Mouse (Mus musculus) splenic B cell, adult 2 months (primary cell): ENCODE measurements around the gene Plcb3.

Experiments used
- DNase-seq: peaks from one replicate; pipeline ENCODE4 v3.0.0-alpha.2; 2011; ENCODE audit warnings: low read depth, low spot score
- H3K27me3 ChIP-seq: 2 replicates; pipeline ENCODE4 v1.6.1; 2012; ENCODE audit warnings: mild to moderate bottlenecking, low read length, moderate library complexity, mixed read lengths; ENCODE audit not compliant: control insufficient read depth, poor library complexity, insufficient read depth, severe bottlenecking
- H3K36me3 ChIP-seq: 2 replicates; pipeline ENCODE4 v1.6.1; 2012; ENCODE audit warnings: mild to moderate bottlenecking, low read length, moderate library complexity, mixed read lengths; ENCODE audit not compliant: control insufficient read depth, poor library complexity, insufficient read depth, severe bottlenecking

Gene Plcb3

DNA sequence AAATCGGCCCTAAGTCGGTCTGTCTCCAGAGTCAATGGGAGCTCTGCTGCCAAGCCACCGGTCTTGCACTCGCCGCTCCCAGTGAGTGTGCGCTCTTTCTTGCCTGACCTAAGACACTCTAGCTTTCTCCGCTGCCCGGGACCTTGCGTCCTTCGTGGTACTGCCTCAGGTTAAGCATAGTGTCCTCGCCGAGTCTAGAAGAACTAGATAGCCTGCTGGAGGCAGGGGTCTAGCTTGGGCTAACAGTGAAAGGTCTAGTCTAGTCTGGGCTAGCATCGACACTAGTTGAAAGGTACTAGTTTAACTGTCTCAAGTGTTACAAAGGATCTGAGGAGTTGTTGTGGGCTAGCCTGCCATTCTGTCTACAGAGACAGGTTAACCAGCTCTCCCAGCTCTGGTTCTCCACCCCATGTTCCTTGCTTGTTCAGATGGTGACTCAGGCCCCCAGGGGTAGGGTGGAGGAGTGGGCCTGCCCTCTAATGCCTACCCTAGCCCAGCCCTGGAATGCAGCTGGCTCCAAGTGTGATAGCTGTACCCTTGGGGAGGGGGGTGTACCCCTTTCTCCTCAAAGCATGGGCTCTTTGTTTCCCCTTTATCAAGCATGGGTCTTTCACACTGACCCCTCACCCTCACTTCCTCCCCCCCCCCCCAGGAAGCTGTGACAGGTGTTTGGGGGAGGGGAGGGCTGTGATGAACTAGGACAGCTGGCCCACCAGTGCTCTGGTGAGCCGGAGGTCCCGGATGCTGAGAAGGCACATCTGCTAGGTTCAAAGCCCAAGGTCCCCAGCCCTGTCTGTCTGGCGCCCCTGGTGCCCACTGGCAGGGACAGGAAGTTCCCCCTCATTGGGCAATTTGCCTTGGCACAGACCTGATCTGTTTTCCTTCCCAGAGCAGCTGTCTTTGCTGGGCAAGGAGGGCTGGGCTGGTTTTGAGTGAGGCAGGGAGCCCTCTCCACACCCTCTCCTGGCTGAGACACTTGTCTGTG is at the start of gene Plcb3:
Gene Plcb3, minus strand, starts transcription at position 934 of the 985 bp plus-strand sequence.
- H3K27me3 ChIP-seq = no peaks in the 10 kb centered on the region
- peak; percentile 60 for DNase-seq
- H3K36me3 ChIP-seq = 0 out of 2 replicates have a peak, but pooled peaks cover 1% of the 10 kb centered on the region

DNA sequence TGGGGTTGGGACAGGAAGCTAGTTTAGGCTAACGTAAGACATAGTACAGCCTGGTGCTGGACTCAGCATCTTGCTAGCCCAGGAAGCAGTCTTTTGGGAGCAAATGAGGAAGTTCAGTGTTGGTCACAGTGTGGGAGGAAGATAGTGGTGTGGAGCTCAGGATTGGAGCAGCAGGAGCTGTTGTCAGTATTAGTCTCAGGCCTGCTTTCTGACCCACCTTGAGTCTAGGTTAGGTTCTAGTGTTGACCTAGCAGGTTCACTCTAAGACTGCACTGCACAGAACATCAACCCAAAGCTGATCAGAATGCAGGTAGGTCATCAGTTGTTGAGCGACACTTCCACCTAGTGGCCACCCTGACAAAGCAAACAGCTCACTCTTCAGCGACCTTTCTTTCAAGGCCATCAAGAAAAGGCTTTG is 44.0 kb upstream of the Plcb3 start:
- DNase-seq = peak; percentile 88

DNA sequence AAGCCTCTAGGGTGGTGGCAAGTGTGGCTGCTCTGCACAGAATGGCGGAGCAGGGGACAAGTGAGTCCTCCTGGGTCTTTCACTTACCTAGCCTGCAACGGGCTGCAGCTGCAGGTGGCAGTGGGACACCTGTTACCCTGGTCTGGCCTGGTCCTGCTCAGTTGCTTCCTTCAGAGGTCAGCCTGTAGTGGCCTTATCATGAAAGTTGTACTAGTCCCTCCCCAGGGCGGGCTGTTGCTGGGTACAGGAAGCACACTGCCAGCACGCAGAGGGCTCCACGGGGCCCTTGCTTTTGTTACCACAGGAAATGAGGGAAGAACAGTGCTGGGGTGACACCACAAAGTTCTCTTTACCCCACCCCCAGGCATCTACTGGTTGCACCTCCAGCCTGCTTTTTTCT is 42.9 kb upstream of the Plcb3 start, which contains the start of gene Fermt3:
Gene Fermt3, minus strand, starts transcription at position 279 of the 400 bp plus-strand sequence.
- no peaks in the 10 kb centered on the region for H3K27me3 ChIP-seq
- peaks cover 10% of the 10 kb centered on the region for H3K36me3 ChIP-seq
- DNase-seq = peak; percentile 79

More for the DNA sequence above, 44.0 kb upstream of the Plcb3 start:
- H3K27me3 ChIP-seq = no peaks in the 10 kb centered on the region
- H3K36me3 ChIP-seq = peaks cover 11% of the 10 kb centered on the region

DNA sequence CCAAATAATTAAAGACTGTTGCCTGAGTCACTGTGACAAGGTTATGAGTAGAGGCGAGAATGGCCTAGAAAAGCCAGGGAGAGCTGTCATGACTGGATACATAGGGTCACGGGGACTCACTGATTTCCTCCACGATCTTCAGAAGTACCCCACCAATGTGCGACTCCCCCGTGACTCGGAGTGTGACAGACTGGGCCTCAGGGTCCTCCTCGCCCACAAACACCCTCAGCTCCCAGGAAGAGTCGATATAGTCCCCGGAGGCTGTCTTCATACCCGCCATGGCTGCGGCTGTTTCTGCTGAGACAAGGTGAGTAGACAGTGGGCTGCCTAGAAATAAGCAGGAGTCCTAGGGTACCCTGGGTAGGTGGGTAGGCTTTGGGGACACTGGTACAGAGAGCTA is 42.3 kb upstream of the Plcb3 start:
- Histone ChIP-seq H3K27me3 (no peaks in the 10 kb centered on the region), H3K36me3 (peaks cover 14% of the 10 kb centered on the region)
- DNase-seq = no peak

DNA sequence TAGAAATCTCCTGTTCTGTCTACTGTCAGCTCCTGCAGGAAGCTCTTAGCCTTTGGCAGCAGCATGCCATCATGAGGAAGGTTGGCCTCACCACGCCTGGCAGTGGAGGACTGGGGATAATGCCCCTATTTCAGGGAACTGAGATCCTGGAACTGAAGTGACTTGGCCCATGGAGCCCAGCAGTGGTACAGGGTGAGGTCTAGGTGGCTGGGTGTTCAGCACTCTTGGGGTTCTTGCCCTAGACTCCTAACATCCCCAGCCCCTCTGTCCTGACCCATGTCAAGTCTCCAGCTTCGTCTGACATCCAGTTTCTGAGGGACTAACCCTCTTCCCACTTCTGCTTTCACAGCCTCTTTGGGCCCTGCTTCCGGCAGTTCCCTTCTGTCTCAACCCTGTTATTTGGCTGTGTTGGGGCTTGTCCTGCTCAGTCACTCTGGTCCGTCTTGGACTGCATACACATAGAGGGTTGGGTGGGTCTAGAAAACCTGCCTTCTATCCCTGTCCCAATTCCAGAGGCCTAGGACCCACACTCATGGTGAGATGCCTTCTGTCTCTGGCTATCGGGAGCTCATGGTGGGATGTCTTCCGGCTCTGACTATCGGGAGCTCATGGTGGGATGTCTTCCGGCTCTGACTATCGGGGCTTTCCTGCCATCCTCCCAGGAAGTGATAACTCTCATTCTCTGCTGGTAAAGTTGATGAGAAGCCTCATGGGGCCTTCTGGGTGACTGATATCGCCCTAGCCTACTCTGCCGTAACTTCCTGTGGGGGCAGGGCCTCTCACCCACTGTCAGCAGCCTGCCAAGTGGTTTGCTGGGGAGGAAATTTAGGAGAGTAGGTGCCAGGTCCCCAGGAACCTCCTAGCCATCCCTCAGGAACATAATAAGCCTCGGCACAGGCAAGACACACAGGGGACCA is 41.5 kb upstream of the Plcb3 start:
- DNase-seq = peak; percentile 81
- peaks cover 16% of the 10 kb centered on the region; the same call in 1 of the 2 replicates for H3K36me3 ChIP-seq

DNA sequence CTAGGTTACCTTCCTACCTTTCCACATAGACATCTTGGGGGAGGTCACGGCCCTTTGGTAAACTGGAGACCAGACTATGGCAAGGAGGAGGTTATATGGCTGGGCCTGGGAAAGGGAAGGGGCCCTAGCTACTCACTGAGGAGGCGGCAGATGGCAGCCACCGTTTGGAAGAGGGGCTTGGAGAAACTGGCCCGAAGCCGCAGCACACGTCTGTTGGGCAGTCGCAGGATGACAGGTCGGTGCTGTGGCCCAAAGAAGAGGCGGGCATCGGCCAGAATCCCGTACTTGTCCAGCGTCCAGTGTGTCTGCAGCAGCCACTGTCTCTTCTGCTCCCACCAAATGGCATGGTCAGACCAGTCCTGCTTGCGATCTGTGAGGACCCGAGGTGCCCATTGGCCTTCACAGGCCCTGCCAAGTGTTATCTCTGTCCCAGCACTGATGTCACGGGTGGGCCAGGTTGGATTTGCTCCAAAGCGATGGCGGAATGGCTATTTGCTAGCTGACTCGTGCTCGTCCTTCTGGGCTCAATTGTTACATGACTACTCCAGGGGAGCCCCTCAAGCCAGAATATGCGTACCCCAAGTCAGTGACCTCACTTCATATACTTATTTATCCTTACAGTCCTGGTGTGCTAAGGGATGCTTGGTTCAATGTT is 38.3 kb upstream of the Plcb3 start:
- Histone ChIP-seq H3K27me3 (no peaks in the 10 kb centered on the region), H3K36me3 (peaks cover 14% of the 10 kb centered on the region; the same call in 1 of the 2 replicates)
- no peak for DNase-seq

More for the DNA sequence above, 41.5 kb upstream of the Plcb3 start:
- H3K27me3 ChIP-seq = no peaks in the 10 kb centered on the region

DNA sequence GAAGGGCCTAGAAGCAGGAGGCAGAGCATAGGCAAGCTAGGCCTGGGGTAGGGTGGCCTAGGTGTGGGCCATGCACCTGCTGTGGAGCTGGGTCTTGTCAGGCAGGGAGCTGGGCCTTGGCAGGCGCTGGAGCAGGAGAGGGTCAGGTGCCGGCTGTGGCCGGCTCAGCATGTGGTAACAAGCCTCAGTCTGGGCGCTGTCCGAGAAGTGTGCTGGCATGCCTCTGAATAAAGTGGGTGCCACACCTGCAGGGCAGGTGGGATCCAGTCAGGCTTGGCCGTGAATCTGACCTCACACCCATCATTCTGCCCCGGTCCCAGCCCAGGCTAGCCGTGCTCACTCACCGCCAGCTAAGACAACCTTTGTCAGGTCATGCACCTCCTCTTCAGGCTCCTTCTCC is 37.7 kb upstream of the Plcb3 start:
- DNase-seq = no peak
- H3K36me3 ChIP-seq = peaks cover 14% of the 10 kb centered on the region; the same call in 1 of the 2 replicates
- no peaks in the 10 kb centered on the region for H3K27me3 ChIP-seq

DNA sequence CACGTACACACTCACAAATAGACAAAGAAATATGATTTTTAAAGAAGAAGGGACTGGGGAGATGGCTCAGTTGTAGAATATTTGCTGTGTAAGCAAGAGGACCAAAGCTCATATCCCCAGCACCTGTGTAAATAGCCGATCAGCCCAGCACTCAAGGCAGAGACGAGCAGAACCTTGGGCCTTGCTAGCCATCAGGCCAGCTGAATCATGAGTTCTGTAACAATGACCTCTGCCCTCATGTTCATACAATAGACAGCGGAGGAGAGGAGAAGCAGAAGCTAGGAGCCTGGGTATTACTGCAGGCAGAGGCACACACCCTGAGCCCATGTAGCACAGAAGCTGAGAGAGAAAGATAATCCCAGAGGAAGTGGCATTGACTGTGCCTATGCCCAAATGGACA is 36.2 kb upstream of the Plcb3 start:
- no peak for DNase-seq
- Histone ChIP-seq H3K27me3 (no peaks in the 10 kb centered on the region), H3K36me3 (peaks cover 14% of the 10 kb centered on the region; the same call in 1 of the 2 replicates)

DNA sequence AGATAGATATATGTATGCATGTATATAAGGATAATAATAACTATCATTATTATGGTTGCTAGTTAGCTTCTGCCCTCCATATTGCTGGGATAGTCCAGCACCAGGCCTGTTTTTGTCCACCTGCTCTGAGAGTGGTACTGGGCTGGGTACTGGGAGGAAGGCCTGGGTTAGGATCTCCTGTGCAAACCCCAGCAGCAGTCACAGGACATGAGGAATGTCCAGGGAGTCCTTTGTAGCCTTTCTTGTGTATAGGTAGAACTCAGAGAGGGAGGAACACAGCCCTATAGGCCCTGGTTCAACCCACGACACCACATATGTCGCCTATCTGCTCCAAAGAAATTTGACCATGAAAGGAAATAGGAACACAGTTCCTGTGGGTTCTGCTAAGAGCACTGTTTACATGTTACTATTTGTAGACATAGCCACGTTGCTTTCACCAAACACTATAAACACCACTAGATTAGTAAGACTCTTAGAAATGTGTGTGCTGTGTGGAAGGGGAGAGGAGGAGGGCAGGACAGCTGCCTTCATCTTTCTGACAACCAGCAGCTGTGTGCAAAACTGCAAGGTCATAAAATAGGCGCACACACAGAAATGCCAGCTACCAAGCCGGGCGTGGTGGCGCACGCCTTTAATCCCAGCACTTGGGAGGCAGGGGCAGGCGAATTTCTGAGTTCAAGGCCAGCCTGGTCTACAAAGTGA is 30.8 kb upstream of the Plcb3 start:
- Histone ChIP-seq H3K36me3 (peaks cover 3% of the 10 kb centered on the region), H3K27me3 (no peaks in the 10 kb centered on the region)
- no peak for DNase-seq

DNA sequence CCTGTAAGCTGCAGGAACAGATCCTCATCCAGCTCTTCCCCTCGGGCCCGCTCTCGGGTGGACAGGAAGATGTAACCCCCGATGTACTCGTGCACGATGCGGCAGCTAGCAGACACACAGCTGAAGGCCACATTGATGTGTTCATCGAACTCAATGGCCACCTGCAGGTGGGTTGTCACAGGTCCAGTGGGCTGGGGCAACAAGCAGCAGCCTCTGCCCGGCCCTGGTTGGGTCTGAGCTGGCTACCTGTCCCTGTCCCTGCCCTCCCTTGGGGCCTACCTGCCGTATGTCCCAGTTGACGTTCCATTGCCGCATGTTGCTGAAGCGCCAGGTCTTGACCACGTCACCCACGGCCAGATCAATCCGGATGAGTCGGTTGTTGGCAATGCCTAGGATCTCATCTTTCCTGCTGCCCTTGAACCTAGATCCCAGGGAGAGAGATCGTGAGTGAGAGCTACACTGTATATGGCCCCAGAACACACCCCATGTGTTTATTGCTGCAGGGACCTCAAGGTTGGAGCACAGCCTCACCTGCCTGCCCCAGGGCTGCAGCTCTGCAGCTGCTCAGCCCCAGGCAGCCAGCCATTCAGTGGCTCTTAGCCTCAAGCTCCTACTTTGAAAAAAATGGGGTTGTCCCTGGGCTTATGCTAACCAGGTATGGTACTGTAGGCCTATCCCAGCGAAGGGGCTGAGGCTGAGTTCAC is 23.2 kb upstream of the Plcb3 start:
- Histone ChIP-seq H3K27me3 (no peaks in the 10 kb centered on the region), H3K36me3 (peaks cover 11% of the 10 kb centered on the region)
- DNase-seq = no peak

DNA sequence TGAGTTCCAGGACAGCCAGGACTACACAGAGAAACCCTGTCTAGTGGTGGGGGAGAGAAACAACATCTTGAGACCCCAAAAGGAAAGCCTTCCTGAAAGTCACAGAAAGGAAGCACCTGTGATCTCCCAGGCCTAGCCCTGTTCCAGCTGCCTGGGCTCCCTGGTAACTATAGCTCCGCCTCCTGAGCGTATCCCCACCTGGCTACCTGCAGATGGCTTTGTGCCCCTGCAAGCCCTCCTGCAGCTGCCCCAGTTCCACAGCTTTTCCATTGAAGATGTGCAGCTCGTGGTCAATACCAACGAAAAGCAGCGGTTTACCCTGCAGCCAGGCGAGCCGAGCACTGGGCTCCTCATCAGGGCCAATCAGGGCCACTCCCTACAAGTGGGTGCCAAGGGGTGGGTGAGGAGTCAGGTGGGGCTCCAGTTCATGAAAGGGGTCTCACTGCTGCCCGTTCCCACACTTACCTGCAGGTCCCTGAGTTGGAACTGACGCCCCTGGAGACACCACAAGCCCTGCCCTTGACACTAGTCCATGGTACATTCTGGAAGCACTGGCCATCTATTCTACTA is 21.5 kb upstream of the Plcb3 start:
- H3K27me3 ChIP-seq = no peaks in the 10 kb centered on the region
- DNase-seq = no peak
- peaks cover 10% of the 10 kb centered on the region for H3K36me3 ChIP-seq

DNA sequence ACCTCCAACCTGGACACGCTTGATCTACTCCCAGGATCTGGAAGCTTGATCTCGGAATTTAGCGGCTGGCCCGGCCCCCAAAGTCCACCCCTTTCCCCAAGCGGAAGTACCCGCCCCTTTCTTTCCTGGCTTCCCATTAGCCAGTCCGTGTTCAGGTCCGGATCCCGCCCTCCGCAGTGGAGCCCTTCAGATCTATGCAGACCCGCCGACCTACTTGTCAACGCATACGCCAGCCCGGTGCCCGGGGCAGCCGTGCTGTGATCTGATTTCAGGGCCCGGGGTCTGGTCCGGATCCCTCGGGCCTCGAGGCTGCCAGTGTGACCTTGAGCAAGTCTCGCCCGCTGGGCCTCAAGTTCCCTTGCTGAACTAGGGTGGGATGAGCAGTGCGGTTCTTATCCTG is 19.7 kb upstream of the Plcb3 start, which contains the start of the genes Nudt22 and Trpt1:
Gene Nudt22, minus strand, starts transcription at position 112 of the 400 bp plus-strand sequence.
Gene Trpt1, plus strand, starts transcription at position 126 of the 400 bp plus-strand sequence.
- Histone ChIP-seq H3K36me3 (peaks cover 7% of the 10 kb centered on the region), H3K27me3 (no peaks in the 10 kb centered on the region)
- peak; percentile 61 for DNase-seq
